Mouse (Mus musculus) E14TG2a.4 (cell line): ENCODE measurements at regions not wholly inside any gene's neighbourhood (a gene's known extent, or its start where the extent isn't known, plus 50 kb on each side); places are given as distances from the start of the nearest gene placed in this dataset.

Experiments
- CTCF ChIP-seq: conservative IDR thresholded peaks from 2 replicates; pipeline ENCODE4 v1.5.1; 2014; ENCODE audit warnings: low read length
- NANOG ChIP-seq: IDR thresholded peaks from 2 replicates; pipeline ENCODE4 v1.6.1; 2014; ENCODE audit warnings: borderline replicate concordance, low read length, mixed read lengths

DNA sequence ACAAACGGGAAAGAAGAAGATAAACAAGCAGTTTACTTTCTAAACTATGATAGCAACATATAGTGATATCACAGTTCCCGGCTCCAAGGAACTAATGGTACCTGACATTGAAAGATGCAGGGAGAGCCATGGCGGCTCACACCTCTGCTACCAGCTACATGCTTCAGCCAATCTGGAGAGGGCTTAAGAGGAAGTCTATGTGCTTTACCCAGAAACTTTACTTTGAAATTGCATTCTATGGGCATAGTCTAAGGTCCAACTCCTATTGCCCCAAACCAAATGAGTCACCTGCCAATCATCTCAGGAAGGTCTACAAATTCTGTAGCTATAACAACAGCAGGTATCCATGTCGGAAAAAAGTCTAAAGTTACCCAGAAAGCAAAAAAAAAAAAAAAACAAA, 146.9 kb downstream of the Samd5 start:
- TF ChIP-seq CTCF = no peak
- no peak for TF ChIP-seq NANOG
